Mouse (Mus musculus): ENCODE measurements around the gene Nipbl.
"Not testable (repeated sequence)": the region's sequence is repeated elsewhere in the genome, so short reads cannot be mapped to it uniquely, and the experiment has no call there.

Gene Nipbl

GRCm38 (mm10) chr15:8291251-8291650, 153.0 kb downstream of the Nipbl start:
- DNase-seq, result no peak

- DNase-seq, result no peak
Measured at GRCm38 (mm10) chr15:8282155-8282554, 162.1 kb downstream of the Nipbl start.

DNA sequence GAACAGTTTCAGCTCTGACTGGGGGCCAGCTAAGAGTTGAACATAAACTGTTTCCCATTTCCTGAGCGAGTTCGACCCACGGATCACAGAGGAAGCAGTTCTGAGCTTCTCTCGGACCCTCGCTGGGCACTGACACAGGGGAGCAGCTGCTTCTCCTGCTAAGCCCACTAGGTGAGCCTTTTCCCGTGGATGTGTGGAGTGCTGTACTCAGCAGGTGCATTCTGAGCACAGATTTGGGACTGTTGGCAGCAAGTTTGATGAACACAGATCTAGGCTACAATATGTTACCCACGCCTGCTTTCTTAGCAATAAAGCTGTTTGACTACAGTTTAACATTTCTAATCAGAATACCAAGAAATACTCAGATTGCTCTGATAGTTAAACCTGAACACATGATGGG, 162.6 kb downstream of the Nipbl start:
- DNase-seq, result no peak

DNA sequence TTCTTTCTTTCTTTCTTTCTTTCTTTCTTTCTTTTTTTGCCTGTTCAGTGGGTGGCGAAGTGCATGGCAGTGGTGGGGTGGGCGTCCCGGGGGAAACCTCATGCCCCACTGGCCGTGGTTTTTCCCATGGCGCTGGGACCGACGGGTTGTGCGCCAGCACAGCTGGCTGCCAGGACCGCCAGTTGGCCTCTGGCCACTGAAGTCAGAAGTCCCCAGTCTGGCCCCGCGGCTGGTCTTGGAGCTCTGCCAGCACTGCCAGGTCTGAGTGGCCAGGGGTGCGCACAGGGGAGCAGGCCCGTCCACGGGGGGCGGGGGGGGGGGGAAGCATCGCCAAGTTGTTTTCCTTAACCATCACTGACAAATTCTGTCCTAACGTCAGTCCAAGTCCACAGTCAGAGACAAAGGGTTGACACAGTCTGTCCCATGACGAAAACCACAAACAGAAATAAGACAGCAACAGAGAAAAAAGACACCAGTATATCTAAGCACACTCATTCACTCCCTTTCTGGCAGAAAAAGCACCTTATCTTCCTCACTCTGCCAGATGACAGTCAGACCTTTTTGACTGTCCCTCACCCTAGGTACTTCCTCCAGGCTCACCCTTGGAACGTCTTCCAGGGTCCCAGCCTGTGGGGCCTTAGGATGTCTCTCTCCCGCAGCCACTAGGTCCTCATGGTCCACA, 164.2 kb downstream of the Nipbl start:
- no peak for DNase-seq

DNA sequence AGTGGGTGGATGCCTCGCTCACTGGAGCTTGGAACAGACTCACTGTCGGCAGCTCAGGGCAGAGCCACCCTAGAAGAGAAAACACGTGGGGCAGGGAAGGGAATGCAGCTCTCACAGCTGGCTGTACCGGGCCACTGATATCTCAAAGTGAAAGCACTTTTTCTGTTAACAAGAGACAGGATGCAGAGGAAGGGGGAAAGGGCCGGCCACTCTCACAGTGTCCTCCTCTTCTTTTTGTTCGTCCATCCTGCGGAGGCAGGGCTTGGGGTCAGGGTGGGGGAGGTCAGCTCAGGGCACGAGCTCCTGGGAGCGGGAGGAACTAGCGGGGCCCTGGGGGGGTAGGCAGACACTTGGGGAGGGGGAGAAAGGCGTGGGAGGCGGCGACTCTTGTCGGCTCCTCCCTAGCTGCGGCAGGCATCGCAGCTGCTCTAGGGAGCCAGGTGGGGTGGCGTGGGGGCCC, 164.9 kb downstream of the Nipbl start:
- no peak for DNase-seq

- DNase-seq, result not testable (repeated sequence)
Measured at GRCm38 (mm10) chr15:8277916-8278315, 166.3 kb downstream of the Nipbl start.

GRCm38 (mm10) chr15:8271952-8272351, 172.3 kb downstream of the Nipbl start:
- no peak for DNase-seq

- DNase-seq, result no peak
Measured at GRCm38 (mm10) chr15:8268231-8268630, 176.0 kb downstream of the Nipbl start.

DNA sequence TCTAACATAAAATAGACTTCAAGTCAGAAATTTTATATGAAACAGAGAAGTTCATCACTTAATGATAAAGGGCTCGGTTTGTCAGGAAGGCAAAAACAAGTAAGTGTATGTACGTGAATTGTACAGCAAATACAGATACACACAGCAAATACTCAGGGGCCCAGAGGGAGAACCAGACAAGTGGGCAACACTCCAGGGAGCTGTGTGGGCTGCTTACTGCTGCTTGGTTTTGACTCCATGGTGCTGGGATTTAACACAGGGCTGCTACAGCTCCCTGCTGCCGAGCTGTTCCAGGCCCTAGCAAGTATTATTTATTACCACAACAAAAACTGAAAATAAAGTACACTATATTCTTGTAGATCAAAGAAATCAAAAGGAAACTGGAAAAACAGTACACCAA, 177.1 kb downstream of the Nipbl start:
- no peak for DNase-seq

GRCm38 (mm10) chr15:8265946-8266345, 178.3 kb downstream of the Nipbl start:
- no peak for DNase-seq
